Mouse (Mus musculus): ENCODE measurements at regions not wholly inside any gene's neighbourhood (a gene's known extent, or its start where the extent isn't known, plus 50 kb on each side); places are given as distances from the start of the nearest gene placed in this dataset.
A peak's percentile ranks its signal among the peaks of the same experiment; 100 is the strongest.

- no peak for DNase-seq (ENCODE audit: low read depth, low spot score)
Measured at GRCm38 (mm10) chr16:29834669-29835068, 229.5 kb upstream of the Hes1 start.

DNA sequence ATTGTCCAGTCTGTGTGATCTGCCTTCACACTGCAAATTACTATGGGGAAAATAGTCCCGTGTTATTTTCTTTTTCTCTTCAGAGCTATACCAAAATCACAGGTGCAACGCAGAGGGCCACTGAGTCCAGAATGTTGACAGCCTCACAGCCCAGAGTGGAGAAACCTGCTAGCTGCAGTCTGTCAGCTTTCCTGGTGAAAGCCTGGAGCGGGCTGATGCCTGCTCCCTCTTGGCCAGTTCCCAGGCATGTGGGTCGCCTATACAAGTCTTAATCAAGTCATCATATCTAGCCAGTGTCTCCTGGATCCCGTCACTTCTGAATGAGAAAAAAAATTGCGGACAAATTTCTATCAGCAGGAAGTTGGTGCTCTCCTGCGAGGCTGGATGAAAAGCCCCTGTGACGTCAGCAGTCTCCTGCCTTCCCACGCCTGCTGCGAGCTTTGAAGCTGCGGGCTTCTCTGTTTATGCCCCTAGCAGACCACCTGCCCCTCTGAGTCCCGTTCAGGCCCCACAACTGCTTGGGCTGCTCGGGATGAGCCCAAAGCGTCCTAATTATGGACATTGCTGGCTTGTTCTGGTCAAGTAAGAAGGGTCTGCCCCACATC lies 227.1 kb upstream of the Hes1 start:
- no peak for DNase-seq (ENCODE audit: low read depth, low spot score)

GRCm38 (mm10) chr16:29837874-29838273 lies 226.3 kb upstream of the Hes1 start:
- DNase-seq (ENCODE audit: low read depth, low spot score) = no peak

DNA sequence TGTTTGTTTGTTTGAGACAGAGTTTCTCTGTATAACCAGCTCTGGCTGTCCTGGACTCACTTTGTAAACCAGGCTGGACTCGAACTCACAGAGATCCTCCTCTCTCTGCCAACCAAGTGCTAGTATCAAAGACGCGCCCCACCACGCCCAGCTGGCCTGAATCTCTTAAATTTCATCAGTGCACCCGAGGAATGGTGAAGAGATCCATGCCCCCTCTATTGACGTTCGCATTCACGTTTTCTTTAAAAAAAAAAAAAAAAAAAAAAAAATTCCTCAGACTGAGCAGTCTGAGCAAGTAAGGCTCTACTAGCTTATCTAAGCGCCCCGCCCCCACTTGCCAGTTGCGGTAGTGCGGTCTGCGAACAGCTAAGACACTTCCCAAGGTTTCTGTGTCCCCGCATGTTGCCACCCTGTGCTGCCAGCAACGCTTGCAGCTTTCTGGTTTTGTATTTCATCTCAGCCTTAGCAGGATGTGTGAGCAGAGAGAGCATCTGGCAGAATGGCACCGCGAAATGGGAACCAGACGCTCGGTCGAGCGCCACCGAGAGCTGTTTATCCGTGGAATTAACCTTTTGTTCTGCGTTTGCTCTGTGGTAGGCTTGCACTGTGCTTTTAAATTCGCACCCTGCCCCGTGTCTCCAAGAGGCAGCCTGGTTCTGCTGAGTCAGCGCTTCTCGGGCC lies 225.1 kb upstream of the Hes1 start:
- peak; percentile 88 for DNase-seq (ENCODE audit: low read depth, low spot score)

DNA sequence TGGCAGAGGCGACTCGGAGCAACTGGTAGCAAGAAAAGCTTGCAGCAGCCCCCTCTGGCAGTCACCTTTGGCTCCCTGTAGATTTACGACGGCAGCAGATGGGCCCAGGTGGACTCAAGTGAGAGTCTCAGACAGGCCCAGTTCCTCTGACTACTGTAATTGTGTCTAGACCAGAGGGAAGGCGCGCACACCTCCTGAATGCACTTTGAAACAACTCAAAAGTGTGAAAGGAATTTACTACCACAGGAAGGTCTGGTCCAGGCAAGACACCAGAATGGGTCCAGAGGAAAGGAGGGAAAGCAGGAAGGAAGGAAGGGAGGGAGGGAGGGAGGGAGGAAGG lies 224.6 kb upstream of the Hes1 start:
- DNase-seq (ENCODE audit: low read depth, low spot score) = no peak

- no peak for DNase-seq (ENCODE audit: low read depth, low spot score)
Measured at GRCm38 (mm10) chr16:29840412-29840811, 223.8 kb upstream of the Hes1 start.

GRCm38 (mm10) chr16:29841132-29841531 lies 223.1 kb upstream of the Hes1 start:
- no peak for DNase-seq (ENCODE audit: low read depth, low spot score)

- DNase-seq (ENCODE audit: low read depth, low spot score) = no peak
Measured at GRCm38 (mm10) chr16:29842071-29842470, 222.1 kb upstream of the Hes1 start.

DNA sequence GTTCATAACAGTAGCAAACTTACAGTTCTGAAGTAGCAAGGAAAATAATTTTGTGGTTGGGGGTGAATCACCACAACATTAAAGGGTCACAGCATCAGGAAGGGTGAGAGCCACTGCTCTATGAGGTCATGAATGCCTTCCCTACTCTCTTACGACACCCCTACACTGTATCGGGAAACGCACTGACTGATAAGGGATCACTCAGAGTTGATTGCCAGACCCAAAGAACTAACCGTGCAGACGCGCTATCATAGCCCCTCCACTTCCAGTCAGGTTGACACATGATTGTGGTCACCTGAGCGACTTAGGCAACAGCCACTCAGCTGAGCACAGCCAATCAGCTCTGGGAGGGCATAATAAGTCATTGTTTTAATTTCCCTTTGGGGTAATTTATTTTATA lies 220.7 kb upstream of the Hes1 start:
- DNase-seq (ENCODE audit: low read depth, low spot score) = no peak

DNA sequence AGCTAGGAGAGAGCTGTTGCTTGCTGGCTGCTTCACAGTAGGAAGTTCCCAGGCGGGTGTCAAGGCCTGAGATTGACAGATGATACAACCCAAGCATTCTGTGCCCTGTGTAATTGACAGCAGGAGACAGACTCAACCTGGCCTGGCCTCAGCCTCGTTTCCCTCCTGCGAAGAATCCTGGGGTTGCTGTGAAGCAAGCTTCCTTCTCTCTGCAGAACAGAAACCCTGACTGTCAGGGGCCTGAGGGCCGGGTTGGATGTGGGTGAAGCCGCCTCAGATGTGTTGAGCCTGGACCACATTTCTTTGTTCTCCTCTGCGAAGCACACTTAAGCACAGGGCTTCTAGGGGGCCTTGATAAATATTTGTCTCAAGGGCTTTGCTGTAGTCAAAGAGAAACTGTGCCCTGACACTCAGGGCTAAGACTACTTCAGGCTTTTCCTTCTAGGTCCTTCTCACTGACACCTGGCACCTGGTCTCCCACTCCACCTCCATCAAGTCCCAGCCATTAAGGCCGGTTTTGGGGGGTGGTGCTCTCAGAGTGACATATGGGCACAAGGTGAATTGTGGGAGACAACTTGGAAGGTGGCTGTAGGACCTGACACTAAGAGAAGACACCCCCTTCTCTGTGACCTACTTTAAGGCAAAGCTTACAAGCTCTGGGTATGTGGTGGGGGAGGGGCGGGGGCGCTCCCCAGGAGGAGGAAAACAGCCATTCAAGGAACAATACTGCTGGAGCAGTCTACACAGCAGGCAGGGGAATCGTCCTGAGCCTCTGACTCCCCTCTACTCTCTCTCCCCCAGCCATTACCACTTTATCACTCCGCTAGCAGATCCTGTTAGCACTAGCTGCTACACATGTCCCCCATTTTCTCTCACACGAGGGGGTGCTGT lies 219.2 kb upstream of the Hes1 start:
- DNase-seq (ENCODE audit: low read depth, low spot score) = no peak

GRCm38 (mm10) chr16:29845597-29845986 lies 218.6 kb upstream of the Hes1 start:
- DNase-seq (ENCODE audit: low read depth, low spot score) = no peak

GRCm38 (mm10) chr16:29847059-29847458 lies 217.1 kb upstream of the Hes1 start:
- DNase-seq (ENCODE audit: low read depth, low spot score) = no peak

- no peak for DNase-seq (ENCODE audit: low read depth, low spot score)
Measured at GRCm38 (mm10) chr16:29847734-29848133, 216.4 kb upstream of the Hes1 start.

GRCm38 (mm10) chr16:29848527-29848926 lies 215.7 kb upstream of the Hes1 start:
- no peak for DNase-seq (ENCODE audit: low read depth, low spot score)

- DNase-seq (ENCODE audit: low read depth, low spot score) = no peak
Measured at GRCm38 (mm10) chr16:29849511-29849910, 214.7 kb upstream of the Hes1 start.

DNA sequence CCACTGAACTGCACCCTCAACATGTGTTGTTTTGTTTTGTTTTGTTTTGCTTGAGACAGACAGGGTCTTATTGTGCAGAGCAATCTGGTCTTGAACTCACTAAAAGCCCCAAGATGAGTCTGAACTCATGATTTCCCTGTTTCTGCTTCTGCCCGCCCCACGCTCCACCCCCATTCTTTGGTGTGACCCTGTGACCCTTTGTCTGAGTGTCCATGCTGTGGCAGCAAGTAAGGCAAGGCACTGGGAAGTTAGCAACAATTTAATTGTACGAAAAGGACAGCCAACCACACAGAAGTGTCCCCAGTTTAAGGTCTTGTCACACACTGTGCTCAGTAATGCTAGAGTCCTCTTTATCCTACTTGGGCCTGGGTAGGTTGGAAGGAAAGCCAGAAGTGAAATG lies 213.6 kb upstream of the Hes1 start:
- DNase-seq (ENCODE audit: low read depth, low spot score) = no peak

DNA sequence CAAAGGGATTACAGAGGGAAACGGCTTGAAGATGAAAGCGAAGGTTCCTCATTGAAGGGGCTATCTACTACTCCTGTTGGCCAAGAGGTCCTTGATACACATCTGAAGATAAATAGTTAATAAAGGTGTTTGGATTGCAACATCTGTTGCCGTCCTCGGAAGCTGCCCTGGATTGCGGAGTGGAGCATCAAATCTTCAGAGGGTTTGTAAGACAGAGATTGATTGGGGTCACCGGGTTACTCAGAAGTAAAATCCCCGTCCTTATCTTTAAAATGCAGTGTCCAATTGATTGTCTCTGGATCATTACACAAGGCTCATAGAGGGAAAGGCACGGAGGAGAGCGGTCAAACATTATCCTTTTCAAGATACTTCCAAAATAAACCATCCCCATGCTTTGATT lies 212.4 kb upstream of the Hes1 start:
- no peak for DNase-seq (ENCODE audit: low read depth, low spot score)

DNA sequence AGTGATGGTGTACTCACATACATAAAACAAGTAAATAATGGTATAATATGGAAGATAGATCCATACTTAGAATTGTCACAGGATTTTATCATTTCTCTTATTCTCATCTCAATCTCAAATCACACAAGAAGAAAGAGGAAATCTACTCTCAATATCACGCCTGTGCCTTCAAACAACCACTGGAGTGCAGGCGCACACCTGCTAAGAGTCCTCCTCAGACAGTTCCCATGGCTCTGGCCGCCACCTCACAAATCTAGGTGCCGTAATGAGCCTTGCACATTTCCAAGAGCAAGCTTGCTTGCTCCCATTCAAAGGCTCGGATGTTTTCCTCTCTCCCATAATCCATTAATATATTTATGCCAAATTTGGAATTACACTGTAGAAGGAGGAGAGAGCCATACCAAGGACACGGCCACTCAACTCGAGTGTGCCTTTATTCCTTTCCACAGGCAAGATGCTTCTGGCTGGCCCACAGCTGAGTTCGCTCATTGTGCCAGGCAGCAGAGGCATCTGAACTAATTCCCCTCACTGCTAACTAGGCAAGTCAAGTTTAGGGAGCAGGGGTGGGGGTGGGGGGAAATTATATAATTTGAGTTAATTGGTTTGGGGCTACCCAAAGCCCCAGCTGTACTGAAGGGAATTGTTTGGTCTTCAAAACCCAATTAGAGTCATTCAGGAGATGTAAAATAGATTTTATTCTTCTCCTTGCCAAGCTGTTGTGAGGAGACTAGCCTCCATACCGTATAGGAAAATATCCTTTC lies 209.2 kb upstream of the Hes1 start:
- DNase-seq (ENCODE audit: low read depth, low spot score) = no peak

DNA sequence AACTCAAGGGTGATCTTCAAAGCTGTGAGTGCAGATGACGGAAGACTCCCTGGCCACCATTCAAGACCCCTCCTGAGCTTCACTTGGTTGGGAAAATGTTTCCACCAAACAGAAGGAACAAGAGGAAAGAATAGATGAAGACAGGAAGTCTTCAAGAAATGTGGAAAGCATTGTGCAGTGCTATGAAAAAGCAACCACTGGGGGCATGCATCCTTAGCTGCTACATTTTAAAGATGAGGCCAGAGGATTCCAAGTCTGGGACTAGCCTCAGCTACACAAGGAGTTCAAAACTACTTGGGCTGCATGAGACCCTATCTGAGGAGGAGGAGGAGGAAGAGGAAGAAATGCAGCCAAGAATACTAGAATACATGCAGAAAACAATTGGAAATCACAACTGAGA lies 207.6 kb upstream of the Hes1 start:
- DNase-seq (ENCODE audit: low read depth, low spot score) = no peak

DNA sequence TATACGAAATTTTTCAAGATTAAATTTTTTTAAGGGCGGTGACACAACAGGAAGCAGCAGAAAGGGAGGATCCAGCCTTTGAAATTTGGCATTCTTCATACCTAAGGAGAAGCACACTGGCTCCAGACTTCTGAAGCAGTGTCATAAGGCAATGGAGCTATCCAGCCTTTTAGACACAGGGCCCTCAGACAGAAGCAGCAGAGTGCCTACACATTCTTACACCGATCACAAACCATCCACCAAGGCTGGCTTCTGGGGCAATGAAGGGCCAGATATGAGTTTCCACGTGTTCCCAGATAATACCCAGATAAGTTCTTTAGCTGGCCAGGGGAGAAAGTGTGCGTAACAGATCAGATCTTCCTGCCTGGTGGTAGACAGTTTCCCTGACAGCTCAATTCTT lies 205.5 kb upstream of the Hes1 start:
- no peak for DNase-seq (ENCODE audit: low read depth, low spot score)

DNA sequence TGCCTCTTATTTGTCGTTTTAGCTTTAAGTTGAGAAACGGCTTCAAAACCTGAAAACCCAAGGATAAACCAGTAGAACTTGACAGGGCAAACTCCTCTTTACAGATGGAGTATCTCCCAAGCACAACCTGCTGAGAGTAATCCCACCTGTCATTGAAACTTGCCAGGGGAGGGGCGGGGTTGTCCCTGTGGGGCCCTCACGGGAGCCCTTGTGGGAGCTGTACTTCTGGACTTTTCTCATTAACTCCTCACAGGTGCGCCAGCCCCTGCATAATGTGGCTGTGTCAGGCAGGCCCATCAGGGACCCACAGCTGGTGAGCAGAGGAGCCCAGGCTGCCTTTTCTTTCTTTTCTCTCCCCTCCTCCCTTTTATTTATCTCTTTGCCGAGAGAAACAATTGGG lies 203.9 kb upstream of the Hes1 start:
- DNase-seq (ENCODE audit: low read depth, low spot score) = no peak

- no peak for DNase-seq (ENCODE audit: low read depth, low spot score)
Measured at GRCm38 (mm10) chr16:29861056-29861455, 203.1 kb upstream of the Hes1 start.
